Mouse (Mus musculus): Measurements from ENCODE around the gene Cd274. TPM values are rescaled to one million over a fixed set of nuclear protein-coding genes. Genes with fewer than 3 reads are reported as not detected.
A peak's percentile ranks its signal among the peaks of the same experiment; 100 is the strongest.

Gene Cd274
- polyA plus RNA-seq, 1 experiment from 2014 or later, result 1.2 TPM

GRCm38 (mm10) chr19:29422013-29422645 lies 54.9 kb downstream of the Cd274 start:
- H3K36me3 ChIP-seq (replicated peaks; ENCODE audit: insufficient read depth, low read length), result no peaks in the 10 kb centered on the region
- no peak overlapping the region for H3K27ac ChIP-seq (ENCODE audit: low read depth)
- no peaks in the 10 kb centered on the region for H3K27me3 ChIP-seq (ENCODE audit: insufficient read depth, low read length)
- DNase-seq (no peak), ATAC-seq (no peak)
- WGBS (ENCODE audit: insufficient replicate concordance), result 84% methylated on average over 16 of the region's 16 CpGs
- H3K4me1 ChIP-seq (ENCODE audit: insufficient read depth), result peaks cover 24% of the 10 kb centered on the region
- H3K4me2 ChIP-seq (ENCODE audit: low read depth, low read length), result no peak overlapping the region
- no peak overlapping the region for H3K9ac ChIP-seq (replicated peaks)
- no peaks in the 10 kb centered on the region for H3K9me3 ChIP-seq (ENCODE audit: low read length)
- no peak overlapping the region for H3K4me3 ChIP-seq (ENCODE audit: low read depth, low read length)
- TF ChIP-seq EP300 (IDR thresholded peaks at IDR 0.05; ENCODE audit: low read depth), result no peak
- TF ChIP-seq CTCF (IDR thresholded peaks at IDR 0.05; ENCODE audit: low read depth), result no peak

GRCm38 (mm10) chr19:29422796-29423195 lies 55.5 kb downstream of the Cd274 start:
- Histone ChIP-seq H3K9ac (replicated peaks) (no peak overlapping the region), H3K36me3 (replicated peaks; ENCODE audit: insufficient read depth, low read length) (no peaks in the 10 kb centered on the region), H3K4me2 (ENCODE audit: low read depth, low read length) (no peak overlapping the region), H3K4me3 (ENCODE audit: low read depth, low read length) (no peak overlapping the region), H3K9me3 (ENCODE audit: low read length) (no peaks in the 10 kb centered on the region), H3K4me1 (ENCODE audit: insufficient read depth) (peaks cover 20% of the 10 kb centered on the region), H3K27ac (ENCODE audit: low read depth) (no peak overlapping the region), H3K27me3 (ENCODE audit: insufficient read depth, low read length) (no peaks in the 10 kb centered on the region)
- ATAC-seq (no peak), DNase-seq (no peak)
- TF ChIP-seq CTCF (IDR thresholded peaks at IDR 0.05; ENCODE audit: low read depth) (no peak), EP300 (IDR thresholded peaks at IDR 0.05; ENCODE audit: low read depth) (no peak)
- WGBS (ENCODE audit: insufficient replicate concordance), result 70% methylated on average over 7 of the region's 7 CpGs

- WGBS (ENCODE audit: insufficient replicate concordance), result 62% methylated on average over 3 of the region's 3 CpGs
- Histone ChIP-seq H3K36me3 (replicated peaks; ENCODE audit: insufficient read depth, low read length) (no peaks in the 10 kb centered on the region), H3K9me3 (ENCODE audit: low read length) (no peaks in the 10 kb centered on the region), H3K4me3 (ENCODE audit: low read depth, low read length) (no peak overlapping the region), H3K9ac (replicated peaks) (no peak overlapping the region), H3K27ac (ENCODE audit: low read depth) (peak overlapping the region; percentile 26), H3K27me3 (ENCODE audit: insufficient read depth, low read length) (no peaks in the 10 kb centered on the region), H3K4me2 (ENCODE audit: low read depth, low read length) (no peak overlapping the region), H3K4me1 (ENCODE audit: insufficient read depth) (peaks cover 3% of the 10 kb centered on the region; the same call in 1 of the 2 replicates)
- ATAC-seq (no peak), DNase-seq (no peak)
- no peak for TF ChIP-seq EP300 (IDR thresholded peaks at IDR 0.05; ENCODE audit: low read depth)
- no peak for TF ChIP-seq CTCF (IDR thresholded peaks at IDR 0.05; ENCODE audit: low read depth)
Measured at GRCm38 (mm10) chr19:29430516-29430915, 63.3 kb downstream of the Cd274 start.

- peak overlapping the region; percentile 6; the same call in 1 of the 2 replicates for H3K4me2 ChIP-seq (ENCODE audit: low read depth, low read length)
- no peak for TF ChIP-seq CTCF (IDR thresholded peaks at IDR 0.05; ENCODE audit: low read depth)
- TF ChIP-seq EP300 (IDR thresholded peaks at IDR 0.05; ENCODE audit: low read depth), result no peak; the same call in 1 of the 2 replicates
- DNase-seq (no peak), ATAC-seq (0 out of 2 replicates have a peak, but pooled peaks have one; percentile 17)
- H3K9me3 ChIP-seq (ENCODE audit: low read length), result no peaks in the 10 kb centered on the region
- H3K27ac ChIP-seq (ENCODE audit: low read depth), result peak overlapping the region; percentile 26
- 30% methylated on average over 3 of the region's 3 CpGs for WGBS (ENCODE audit: insufficient replicate concordance)
- H3K4me3 ChIP-seq (ENCODE audit: low read depth, low read length), result no peak overlapping the region
- no peak overlapping the region for H3K9ac ChIP-seq (replicated peaks)
- no peaks in the 10 kb centered on the region for H3K27me3 ChIP-seq (ENCODE audit: insufficient read depth, low read length)
- H3K4me1 ChIP-seq (ENCODE audit: insufficient read depth), result peaks cover 3% of the 10 kb centered on the region; the same call in 1 of the 2 replicates
- no peaks in the 10 kb centered on the region for H3K36me3 ChIP-seq (replicated peaks; ENCODE audit: insufficient read depth, low read length)
Measured at GRCm38 (mm10) chr19:29430953-29431352, 63.7 kb downstream of the Cd274 start.

- Histone ChIP-seq H3K36me3 (replicated peaks; ENCODE audit: insufficient read depth, low read length) (no peaks in the 10 kb centered on the region), H3K27me3 (ENCODE audit: insufficient read depth, low read length) (no peaks in the 10 kb centered on the region), H3K9ac (replicated peaks) (no peak overlapping the region), H3K27ac (ENCODE audit: low read depth) (no peak overlapping the region), H3K4me1 (ENCODE audit: insufficient read depth) (no peaks in the 10 kb centered on the region), H3K9me3 (ENCODE audit: low read length) (no peaks in the 10 kb centered on the region), H3K4me3 (ENCODE audit: low read depth, low read length) (no peak overlapping the region), H3K4me2 (ENCODE audit: low read depth, low read length) (no peak overlapping the region)
- 78% methylated on average over 18 of the region's 18 CpGs for WGBS (ENCODE audit: insufficient replicate concordance)
- TF ChIP-seq EP300 (IDR thresholded peaks at IDR 0.05; ENCODE audit: low read depth) (no peak), CTCF (IDR thresholded peaks at IDR 0.05; ENCODE audit: low read depth) (no peak)
- DNase-seq (no peak), ATAC-seq (no peak)
Measured at GRCm38 (mm10) chr19:29436793-29437479, 69.7 kb downstream of the Cd274 start.

Other genes starting within 250 kb of the Cd274 start
- gene Jak2, start 115.6 kb upstream of the Cd274 start, polyA plus RNA-seq (2015; fragmentation: Nextera tagmentation; extraction: Ambion mirVana), result 5.6 and 6.0 TPM in 2 replicates
- 1.2 TPM in 2 replicates for gene Insl6, start 42.1 kb upstream of the Cd274 start, polyA plus RNA-seq (2015; fragmentation: Nextera tagmentation; extraction: Ambion mirVana)
- not detected in 2 replicates for gene Rln1, start 32.8 kb upstream of the Cd274 start, polyA plus RNA-seq (2015; fragmentation: Nextera tagmentation; extraction: Ambion mirVana)
- gene Plgrkt, start 65 bp upstream of the Cd274 start, polyA plus RNA-seq (2015; fragmentation: Nextera tagmentation; extraction: Ambion mirVana), result 23.8 and 25.0 TPM in 2 replicates
- gene Pdcd1lg2, start 43.5 kb downstream of the Cd274 start, polyA plus RNA-seq (2015; fragmentation: Nextera tagmentation; extraction: Ambion mirVana), result not detected in 2 replicates
- 7.8 and 7.9 TPM in 2 replicates for gene Ric1, start 154.8 kb downstream of the Cd274 start, polyA plus RNA-seq (2015; fragmentation: Nextera tagmentation; extraction: Ambion mirVana)

Measured in liver, postnatal 0 days (tissue).